Mouse (Mus musculus) embryonic facial prominence, embryonic 10.5 days (tissue): ENCODE results near the gene Ell3. TPM values are rescaled to one million over a fixed set of nuclear protein-coding genes. Genes with fewer than 3 reads are reported as not detected.

ENCODE experiments used
- DNase-seq: peaks from one replicate; pipeline ENCODE4 v3.0.0-alpha.2; 2017; ENCODE audit warnings: low spot score
- H3K27ac ChIP-seq: fragments of 300-500 bp; sonication (generic); replicated peaks from 2 replicates; pipeline ENCODE4 v1.5.1; 2016; ENCODE audit warnings: mild to moderate bottlenecking
- H3K27me3 ChIP-seq: fragments of 300-500 bp; sonication (generic); replicated peaks from 2 replicates; pipeline ENCODE4 v1.6.1; 2016; ENCODE audit warnings: low read depth, mild to moderate bottlenecking; ENCODE audit not compliant: poor library complexity, severe bottlenecking
- H3K36me3 ChIP-seq: fragments of 300-500 bp; sonication (generic); replicated peaks from 2 replicates; pipeline ENCODE4 v1.6.1; 2016; ENCODE audit warnings: mild to moderate bottlenecking, moderate library complexity
- H3K4me1 ChIP-seq: fragments of 300-500 bp; sonication (generic); 2 replicates; pipeline ENCODE4 v1.6.1; 2016
- H3K4me3 ChIP-seq: fragments of 300-500 bp; sonication (generic); 2 replicates; pipeline ENCODE4 v1.5.1; 2016; ENCODE audit warnings: mild to moderate bottlenecking, moderate library complexity
- H3K9me3 ChIP-seq: fragments of 300-500 bp; sonication (generic); 2 replicates; pipeline ENCODE4 v1.6.1; 2016; ENCODE audit warnings: mild to moderate bottlenecking
- WGBS: fragments of 180-500 bp; shearing (Covaris S2); methylation state at CpG from one replicate; pipeline ENCODE4 v1.1.7; 2016; 5-methylcytosine and 5-hydroxymethylcytosine counted together
- polyA plus RNA-seq: library from polyadenylated mRNA; unstranded; fragments of >200 nt; fragmentation: Nextera tagmentation; extraction: Ambion mirVana; gene quantifications from 2 replicates; pipeline ENCODE4 v1.2.1, GENCODE M21; 2016

The Ell3 gene
- polyA plus RNA-seq, 1 experiment from 2014 or later, result 12.0 TPM

DNA sequence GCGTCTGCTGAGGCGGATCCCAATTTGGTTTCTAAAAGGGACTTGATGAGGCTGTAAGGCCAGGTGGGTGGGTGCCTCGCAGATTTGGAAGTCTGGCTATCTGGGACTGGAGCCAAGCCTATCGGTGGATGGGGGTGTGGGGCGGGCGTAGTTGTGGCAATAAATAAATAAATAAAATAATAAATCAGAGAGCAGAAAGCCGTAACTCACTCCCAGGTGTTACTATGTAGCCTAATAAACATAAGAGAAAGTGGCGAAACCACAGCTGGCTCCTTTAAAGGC, 1.1 kb downstream of the Ell3 start:
- Histone ChIP-seq H3K4me1 (peaks cover 25% of the 10 kb centered on the region), H3K27ac (no peak overlapping the region), H3K4me3 (peak overlapping the region; percentile 67), H3K36me3 (peaks cover 22% of the 10 kb centered on the region), H3K27me3 (peaks cover 24% of the 10 kb centered on the region), H3K9me3 (no peaks in the 10 kb centered on the region)
- DNase-seq, result no peak
- WGBS, result 21% methylated on average over 8 of the region's 8 CpGs

DNA sequence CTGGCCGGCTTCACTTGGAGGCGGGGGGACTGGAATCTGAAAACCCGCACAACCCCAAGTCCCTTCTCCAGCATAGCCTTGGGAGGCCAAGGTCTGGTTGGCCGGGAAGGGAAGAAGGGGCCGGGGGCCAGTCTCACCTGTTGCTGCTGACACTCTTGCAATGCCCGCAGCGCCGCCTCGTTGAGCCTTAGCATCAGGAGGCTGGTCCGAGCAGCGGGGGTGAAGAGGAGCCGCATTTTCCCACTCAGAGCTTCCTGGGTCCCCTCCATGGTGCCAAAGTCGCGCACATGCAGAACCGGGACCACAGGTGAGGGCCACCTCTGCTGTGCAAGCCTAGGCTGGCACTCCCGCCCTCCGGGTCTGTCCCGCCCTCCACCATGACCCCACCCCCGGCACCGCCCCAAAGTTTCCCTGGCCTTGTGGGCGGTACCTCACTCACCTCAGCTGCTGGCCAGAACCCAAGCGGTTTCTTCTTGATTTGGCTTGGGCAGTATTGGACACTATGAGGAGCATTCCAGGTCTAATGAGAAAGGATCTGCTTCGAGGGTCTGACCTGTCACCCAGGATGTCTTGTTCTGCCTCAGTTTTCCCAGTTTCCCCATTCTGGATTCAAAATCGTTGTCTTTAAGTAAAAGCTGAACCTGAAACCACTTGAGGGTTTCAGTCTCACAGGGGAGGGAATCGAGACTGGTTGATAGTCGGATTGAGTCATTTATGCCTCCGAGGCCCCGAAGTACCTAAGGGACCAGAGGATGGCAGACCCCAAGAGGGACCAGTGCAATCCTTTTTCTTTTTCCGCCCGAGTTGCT, 1.6 kb downstream of the Ell3 start:
- peak overlapping the region; percentile 51 for H3K27ac ChIP-seq
- peak; percentile 79 for DNase-seq
- peak overlapping the region; percentile 67 for H3K4me3 ChIP-seq
- peaks cover 24% of the 10 kb centered on the region for H3K27me3 ChIP-seq
- H3K4me1 ChIP-seq, result peaks cover 19% of the 10 kb centered on the region
- WGBS, result 2% methylated on average over 30 of the region's 30 CpGs
- H3K9me3 ChIP-seq, result no peaks in the 10 kb centered on the region
- peaks cover 28% of the 10 kb centered on the region for H3K36me3 ChIP-seq

DNA sequence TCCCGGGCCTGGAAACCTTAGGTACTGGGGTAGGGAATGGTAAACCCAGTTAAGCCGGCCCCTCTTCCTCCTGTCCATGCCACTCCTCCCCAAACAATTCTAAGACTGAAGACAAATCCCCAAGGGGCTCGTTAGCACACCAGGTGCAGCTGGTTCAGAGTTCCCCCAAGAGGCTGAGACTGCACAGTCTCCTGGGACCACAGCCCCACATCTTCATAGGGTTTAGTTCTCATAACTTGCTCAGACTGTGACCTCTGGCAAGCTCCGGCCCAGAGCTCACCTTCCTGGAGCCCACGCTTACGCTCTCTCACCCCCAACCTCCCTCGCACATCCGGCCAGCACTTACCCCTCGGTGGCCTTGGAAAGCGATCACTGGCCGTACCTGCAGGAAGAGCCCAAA, 2.3 kb downstream of the Ell3 start:
- Histone ChIP-seq H3K4me3 (peak overlapping the region; percentile 67), H3K9me3 (no peaks in the 10 kb centered on the region), H3K27ac (no peak overlapping the region; the same call in 1 of the 2 replicates), H3K27me3 (peaks cover 24% of the 10 kb centered on the region), H3K4me1 (peaks cover 19% of the 10 kb centered on the region), H3K36me3 (peaks cover 35% of the 10 kb centered on the region)
- DNase-seq, result no peak
- 8% methylated on average over 11 of the region's 11 CpGs for WGBS

DNA sequence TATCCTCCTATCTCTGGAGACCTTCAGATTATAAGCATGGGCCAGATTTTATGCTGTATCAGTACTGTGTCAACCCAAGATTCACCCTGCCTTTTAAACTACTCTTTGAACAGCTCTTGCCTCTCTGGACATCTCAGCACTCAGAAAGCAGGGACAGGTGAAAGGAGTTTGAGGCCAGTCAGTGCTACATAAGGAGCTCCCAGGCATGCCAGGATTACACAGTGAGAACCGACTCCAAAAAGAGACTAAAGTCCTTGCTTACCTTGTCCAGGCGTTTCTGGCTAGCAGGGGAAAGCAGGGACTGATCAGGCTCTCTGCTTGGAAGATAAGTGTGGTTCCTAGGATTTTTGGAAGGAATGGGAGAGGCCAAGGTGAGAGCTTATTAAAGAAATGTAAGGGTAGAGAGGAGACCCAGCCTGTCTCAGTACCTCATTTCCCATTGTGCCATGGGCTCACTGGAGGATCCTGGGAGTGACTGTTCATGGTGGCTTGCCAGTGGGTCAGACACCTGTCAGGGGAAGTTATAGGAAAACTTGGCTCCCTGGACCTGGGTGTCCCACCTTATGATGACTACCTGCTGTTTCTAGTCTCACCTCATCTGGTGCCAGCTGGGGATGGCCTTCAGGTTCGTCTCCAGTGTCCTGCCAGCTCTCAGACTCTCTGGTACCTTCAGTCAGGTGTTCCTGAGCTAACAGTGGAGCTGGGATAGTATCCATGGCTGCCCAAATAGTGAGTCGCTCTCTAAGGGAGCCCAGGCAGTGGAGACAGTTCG, 3.1 kb downstream of the Ell3 start:
- Histone ChIP-seq H3K9me3 (no peaks in the 10 kb centered on the region), H3K4me3 (peak overlapping the region; percentile 67; the same call in 1 of the 2 replicates), H3K4me1 (peaks cover 19% of the 10 kb centered on the region), H3K36me3 (peaks cover 41% of the 10 kb centered on the region), H3K27ac (no peak overlapping the region), H3K27me3 (peaks cover 24% of the 10 kb centered on the region)
- WGBS, result 58% methylated on average over 5 of the region's 5 CpGs
- no peak for DNase-seq

DNA sequence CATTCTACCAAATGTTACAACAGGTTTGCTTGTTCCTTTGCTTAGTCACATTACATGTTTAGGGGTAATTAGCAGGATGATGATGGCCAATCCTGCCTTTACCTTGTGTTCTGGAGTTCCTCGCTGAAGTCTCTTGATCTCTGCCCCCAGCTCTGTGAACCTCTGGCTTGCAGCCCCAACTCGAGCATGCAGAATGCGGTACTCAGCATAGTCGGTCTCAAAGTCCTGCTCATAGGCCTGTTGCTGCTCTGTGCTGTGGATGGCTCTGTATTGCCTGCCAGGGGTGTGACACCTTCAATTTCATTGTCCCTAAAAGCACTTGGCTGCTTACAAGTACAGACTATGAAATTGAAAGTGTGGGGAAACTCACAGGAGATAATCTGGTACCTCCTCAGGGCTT, 4.3 kb downstream of the Ell3 start:
- Histone ChIP-seq H3K36me3 (peaks cover 54% of the 10 kb centered on the region), H3K27me3 (peaks cover 24% of the 10 kb centered on the region), H3K4me1 (peaks cover 19% of the 10 kb centered on the region), H3K9me3 (no peaks in the 10 kb centered on the region), H3K4me3 (no peak overlapping the region), H3K27ac (no peak overlapping the region)
- no peak for DNase-seq
- WGBS, result 79% methylated on average over 4 of the region's 4 CpGs

DNA sequence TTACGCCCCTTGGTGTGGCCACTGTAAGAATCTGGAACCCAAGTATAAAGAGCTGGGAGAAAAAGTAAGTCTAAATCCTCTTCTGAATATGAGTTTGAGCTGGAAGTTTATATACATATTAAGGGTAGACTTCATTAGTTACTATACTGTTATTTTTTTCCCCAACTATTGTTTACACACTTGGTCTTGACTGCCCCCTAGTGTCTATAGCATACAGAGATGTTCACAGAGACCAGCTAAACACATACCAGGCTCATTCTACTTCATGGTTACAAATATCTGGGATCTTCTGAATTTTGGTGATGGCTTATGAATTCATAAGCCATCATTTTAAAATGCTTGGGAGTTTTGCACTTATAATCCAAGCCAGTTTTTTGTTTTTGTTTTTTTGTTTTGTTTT, 9.2 kb downstream of the Ell3 start:
- H3K4me1 ChIP-seq, result no peaks in the 10 kb centered on the region
- H3K27me3 ChIP-seq, result no peaks in the 10 kb centered on the region
- DNase-seq, result no peak
- peaks cover 99% of the 10 kb centered on the region for H3K36me3 ChIP-seq
- WGBS, result 100% methylated on average over 1 of the region's 1 CpGs
- H3K4me3 ChIP-seq, result no peak overlapping the region
- H3K27ac ChIP-seq, result no peak overlapping the region
- no peaks in the 10 kb centered on the region for H3K9me3 ChIP-seq

DNA sequence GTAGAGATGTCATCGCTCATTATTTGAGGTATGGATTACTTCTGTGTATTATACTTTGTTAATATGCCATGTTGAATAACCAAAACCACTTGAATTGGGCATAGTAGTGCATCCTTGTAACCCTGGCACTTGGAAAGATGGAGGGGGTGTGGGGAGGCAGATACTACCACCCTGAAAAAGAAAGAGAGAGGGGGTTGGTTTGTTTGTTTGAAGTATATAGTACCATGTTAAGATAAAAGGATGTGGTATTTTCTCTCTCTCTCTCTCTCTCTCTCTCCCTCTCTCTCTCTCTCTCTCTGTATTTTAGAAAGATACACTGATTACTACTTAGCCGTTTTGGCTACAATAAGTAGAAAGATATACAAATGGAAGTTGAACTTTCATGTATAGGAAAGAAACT, 18.2 kb downstream of the Ell3 start:
- H3K9me3 ChIP-seq, result no peaks in the 10 kb centered on the region
- H3K4me3 ChIP-seq, result no peak overlapping the region
- WGBS, result 93% methylated on average over 2 of the region's 2 CpGs
- no peaks in the 10 kb centered on the region for H3K27me3 ChIP-seq
- DNase-seq, result no peak
- no peak overlapping the region for H3K27ac ChIP-seq
- peaks cover 100% of the 10 kb centered on the region for H3K36me3 ChIP-seq
- H3K4me1 ChIP-seq, result no peaks in the 10 kb centered on the region

DNA sequence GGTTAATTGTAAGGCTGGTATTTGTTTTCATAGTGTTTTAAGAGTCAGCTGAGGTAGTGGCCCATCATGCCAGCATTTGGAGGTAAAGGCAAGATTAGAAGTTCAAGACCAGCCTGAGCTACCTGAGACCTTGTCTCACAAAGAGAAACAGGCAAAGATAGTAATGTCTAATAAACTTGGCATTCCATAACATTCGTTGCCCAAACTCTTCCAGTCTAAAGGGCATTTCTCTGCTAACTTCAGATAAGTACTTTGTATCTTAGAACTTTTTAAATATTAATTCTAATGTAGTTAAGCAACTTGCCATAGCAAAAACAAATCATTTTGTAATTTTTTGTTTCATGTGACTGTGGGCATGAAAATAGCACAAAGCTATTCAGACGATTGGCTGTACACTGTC, 20.9 kb downstream of the Ell3 start:
- no peaks in the 10 kb centered on the region for H3K9me3 ChIP-seq
- H3K36me3 ChIP-seq, result peaks cover 96% of the 10 kb centered on the region
- WGBS, result 92% methylated on average over 2 of the region's 2 CpGs
- H3K4me1 ChIP-seq, result no peaks in the 10 kb centered on the region
- H3K4me3 ChIP-seq, result no peak overlapping the region
- H3K27me3 ChIP-seq, result no peaks in the 10 kb centered on the region
- H3K27ac ChIP-seq, result no peak overlapping the region
- DNase-seq, result no peak

DNA sequence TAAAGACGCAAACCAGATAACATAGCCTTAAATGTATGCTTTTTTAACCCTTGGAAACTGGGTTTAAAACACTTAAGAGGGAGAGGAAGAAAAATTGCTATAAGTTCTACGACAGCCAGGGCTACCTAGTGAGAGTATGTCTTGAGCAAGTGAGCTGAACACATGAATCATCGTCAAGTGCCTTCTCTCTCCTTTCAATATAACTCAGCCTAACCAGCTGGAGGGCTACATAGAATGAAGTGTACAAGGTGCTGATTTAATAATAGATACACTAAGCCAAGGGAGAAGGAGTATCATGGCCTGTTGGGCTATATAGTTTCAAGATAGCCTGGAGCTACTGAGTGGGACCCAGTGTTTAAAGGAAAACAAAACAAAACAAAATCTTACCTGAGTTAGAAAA, 25.6 kb downstream of the Ell3 start:
- peaks cover 20% of the 10 kb centered on the region for H3K4me1 ChIP-seq
- 92% methylated on average over 3 of the region's 3 CpGs for WGBS
- no peaks in the 10 kb centered on the region for H3K9me3 ChIP-seq
- H3K4me3 ChIP-seq, result no peak overlapping the region
- H3K27ac ChIP-seq, result no peak overlapping the region
- H3K27me3 ChIP-seq, result no peaks in the 10 kb centered on the region
- DNase-seq, result no peak
- H3K36me3 ChIP-seq, result peaks cover 74% of the 10 kb centered on the region

DNA sequence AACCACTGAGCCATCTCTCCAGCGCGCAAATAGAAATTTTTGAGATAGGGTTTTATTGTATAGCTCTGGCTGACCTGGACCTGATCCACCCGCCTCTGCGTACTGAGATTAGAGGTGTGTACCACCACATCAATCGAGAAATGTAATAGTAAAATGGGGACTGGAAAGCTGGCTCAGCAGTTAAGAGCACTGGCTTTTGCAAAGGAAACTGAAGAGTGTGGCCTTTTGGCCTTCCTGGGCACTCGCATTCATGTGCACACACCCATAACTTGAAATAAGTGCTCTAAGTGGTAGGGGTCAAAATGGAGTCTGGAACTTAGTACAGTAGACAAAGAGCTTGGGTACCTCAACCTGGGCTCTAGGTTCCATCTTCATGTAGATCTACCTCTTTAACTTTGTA, 27.7 kb downstream of the Ell3 start:
- WGBS, result 94% methylated on average over 6 of the region's 6 CpGs
- peak overlapping the region; percentile 99 for H3K4me3 ChIP-seq
- H3K4me1 ChIP-seq, result peaks cover 27% of the 10 kb centered on the region
- no peaks in the 10 kb centered on the region for H3K9me3 ChIP-seq
- H3K27me3 ChIP-seq, result no peaks in the 10 kb centered on the region
- no peak for DNase-seq
- no peak overlapping the region for H3K27ac ChIP-seq
- peaks cover 52% of the 10 kb centered on the region for H3K36me3 ChIP-seq

DNA sequence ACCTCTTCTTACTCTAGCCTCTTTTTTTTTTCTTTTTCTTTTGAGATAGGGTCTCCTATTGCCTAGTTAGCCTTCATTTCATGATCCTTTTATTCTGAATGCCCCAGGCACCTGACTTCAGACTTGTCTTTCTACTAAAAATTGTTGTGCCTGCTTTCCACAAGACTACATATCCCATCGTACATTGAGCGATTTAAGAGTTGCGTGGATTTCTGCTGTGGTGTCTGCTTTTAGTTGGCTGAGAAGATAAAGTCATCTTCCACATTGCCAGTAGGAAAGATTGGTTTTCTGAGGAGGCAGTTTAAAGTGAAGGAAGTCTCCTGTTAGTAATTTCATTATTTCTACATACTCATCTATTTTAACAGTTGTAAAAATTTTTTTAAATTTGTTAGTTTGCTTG, 28.5 kb downstream of the Ell3 start:
- Histone ChIP-seq H3K36me3 (peaks cover 45% of the 10 kb centered on the region), H3K9me3 (no peaks in the 10 kb centered on the region), H3K4me3 (peak overlapping the region; percentile 99), H3K27me3 (no peaks in the 10 kb centered on the region), H3K4me1 (peaks cover 27% of the 10 kb centered on the region), H3K27ac (no peak overlapping the region)
- 88% methylated on average over 3 of the region's 3 CpGs for WGBS
- no peak for DNase-seq

DNA sequence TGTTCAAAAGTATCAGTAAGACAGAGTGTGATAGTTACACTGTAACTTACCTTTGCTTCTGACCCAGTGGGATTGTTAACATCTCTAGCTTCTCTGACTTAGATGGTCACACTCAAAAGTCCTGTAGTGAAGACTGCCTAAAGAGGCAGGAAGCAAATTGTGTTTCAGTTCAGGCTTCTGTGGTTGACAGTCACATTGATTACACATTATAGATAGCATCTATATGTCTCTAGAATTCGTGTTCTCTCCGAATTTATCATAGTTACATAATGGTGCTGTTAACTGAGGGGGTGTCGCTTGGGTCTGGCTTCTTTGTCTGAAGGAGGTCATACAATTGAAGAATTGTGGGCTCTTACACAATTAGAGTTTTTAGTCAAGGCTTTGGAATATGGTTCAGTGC, 29.0 kb downstream of the Ell3 start:
- H3K9me3 ChIP-seq, result no peaks in the 10 kb centered on the region
- WGBS, result 75% methylated on average over 3 of the region's 3 CpGs
- peaks cover 41% of the 10 kb centered on the region for H3K36me3 ChIP-seq
- H3K4me1 ChIP-seq, result peaks cover 27% of the 10 kb centered on the region
- H3K4me3 ChIP-seq, result peak overlapping the region; percentile 99
- no peaks in the 10 kb centered on the region for H3K27me3 ChIP-seq
- H3K27ac ChIP-seq, result no peak overlapping the region
- no peak for DNase-seq

DNA sequence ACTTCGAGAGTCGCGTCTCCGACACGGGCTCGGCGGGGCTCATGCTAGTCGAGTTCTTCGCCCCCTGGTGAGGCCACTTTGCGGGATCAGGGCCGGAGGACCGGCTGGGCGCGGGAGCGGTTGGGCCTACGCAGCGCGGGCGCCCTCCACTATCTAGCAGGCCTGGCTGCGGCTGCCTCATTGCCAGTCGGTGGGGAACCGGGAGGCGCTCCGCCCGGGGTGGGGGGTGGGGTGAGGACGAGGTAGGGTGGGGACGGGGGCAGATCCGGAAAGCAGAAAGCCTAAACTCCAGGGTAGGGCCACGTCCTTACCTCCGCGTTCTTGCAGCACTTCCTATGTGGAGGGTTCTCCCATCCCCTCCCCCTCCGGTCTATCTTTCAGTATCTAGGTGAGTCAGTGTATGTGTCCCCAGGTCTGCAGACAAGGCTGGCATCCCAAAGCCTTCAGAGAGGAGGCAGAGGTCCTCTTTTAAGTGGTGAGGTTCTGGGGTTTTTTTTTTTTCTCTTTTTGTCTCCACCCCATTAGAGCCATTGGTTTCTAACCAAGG, 29.9 kb downstream of the Ell3 start:
- Histone ChIP-seq H3K4me3 (peak overlapping the region; percentile 99), H3K4me1 (peaks cover 27% of the 10 kb centered on the region), H3K9me3 (no peaks in the 10 kb centered on the region), H3K27ac (peak overlapping the region; percentile 98), H3K36me3 (peaks cover 35% of the 10 kb centered on the region), H3K27me3 (no peaks in the 10 kb centered on the region)
- WGBS, result under 1% methylated on average over 32 of the region's 32 CpGs
- no peak for DNase-seq
